Mouse (Mus musculus) ES-E14 (cell line): ENCODE data around the gene Cryz.

ENCODE experiments used
- CHD2 ChIP-seq: IDR thresholded peaks from 2 replicates; pipeline ENCODE4 v1.6.1; 2014; ENCODE audit warnings: mild to moderate bottlenecking, low read depth, low read length, inconsistent platforms
- HCFC1 ChIP-seq: IDR thresholded peaks from 2 replicates; pipeline ENCODE4 v1.6.1; 2012; ENCODE audit warnings: low read length, inconsistent platforms, borderline replicate concordance; ENCODE audit not compliant: insufficient read depth
- MAFK ChIP-seq: IDR thresholded peaks from 2 replicates; pipeline ENCODE4 v1.6.1; 2014; ENCODE audit warnings: mild to moderate bottlenecking, low read depth, low read length, inconsistent platforms; ENCODE audit not compliant: insufficient read depth

DNA sequence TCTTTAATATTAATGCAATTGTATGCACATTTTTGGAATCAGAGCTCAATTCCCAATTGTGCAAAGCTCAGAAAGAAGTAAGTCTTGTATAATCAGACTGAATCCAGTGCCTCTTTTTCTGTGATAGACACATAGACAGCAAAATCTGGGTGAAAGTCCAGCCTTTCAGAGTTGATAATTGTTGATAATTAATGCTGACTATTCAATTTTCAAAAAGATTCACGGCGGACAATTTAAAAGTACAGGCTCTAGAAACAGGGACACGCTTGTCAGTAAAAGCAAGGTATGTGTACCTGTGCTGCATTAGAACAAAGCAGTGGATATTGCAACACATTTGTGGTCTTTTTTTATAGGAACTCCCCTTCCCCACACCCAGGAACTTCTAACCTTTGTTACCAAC lies 34.3 kb upstream of the Cryz start:
- TF ChIP-seq HCFC1 (no peak), MAFK (peak; percentile 69), CHD2 (no peak)
